18 mouse cellular contexts compared by ENCODE assay signal in genomic region chr2:125456059-125456789, GRCm38 (mm10). TPM values are rescaled to one million over a fixed set of nuclear protein-coding genes. Genes with fewer than 3 reads are reported as not detected.
DNase-seq lines count a peak whose midpoint lies in the region; ATAC-seq and TF ChIP-seq lines count a peak whose summit lies in the region.
"Had no signal": no experiment of that assay in that cellular context is flagged by ENCODE, and none has a peak within 500 bp of the region (broad histone marks: within the 10 kb centered on the region; RNA-seq: fewer than 3 reads in every experiment).

No protein-coding gene starts in this region.

- no peak overlapping the region for H3K27ac ChIP-seq in kidney, postnatal 0 days
- H3K27ac ChIP-seq: embryonic facial prominence, embryonic 10.5 days; forebrain, embryonic 13.5 days; hindbrain, embryonic 12.5 days; kidney, embryonic 15.5 days; midbrain, embryonic 13.5 days had no signal

- no peak overlapping the region for H3K4me2 ChIP-seq in kidney, postnatal 0 days (ENCODE audit: low read length)
- H3K4me2 ChIP-seq: forebrain, embryonic 13.5 days; hindbrain, embryonic 12.5 days; kidney, embryonic 15.5 days; midbrain, embryonic 13.5 days had no signal

- no peaks in the 10 kb centered on the region for H3K9me3 ChIP-seq in kidney, postnatal 0 days (replicated peaks; ENCODE audit: low read length)
- H3K9me3 ChIP-seq: embryonic facial prominence, embryonic 10.5 days; forebrain, embryonic 13.5 days; hindbrain, embryonic 12.5 days; kidney, embryonic 15.5 days; midbrain, embryonic 13.5 days had no signal

- 82% methylated on average over 15 of the region's 15 CpGs for WGBS in kidney, postnatal 0 days

- H3K4me1 ChIP-seq in kidney, postnatal 0 days (replicated peaks; ENCODE audit: insufficient read depth, low read length) = no peaks in the 10 kb centered on the region
- H3K4me1 ChIP-seq: kidney, embryonic 15.5 days had no signal

- no peak overlapping the region for H3K9ac ChIP-seq in kidney, postnatal 0 days (ENCODE audit: low read depth, low read length)
- H3K9ac ChIP-seq: forebrain, embryonic 13.5 days; hindbrain, embryonic 12.5 days; kidney, embryonic 15.5 days; midbrain, embryonic 13.5 days had no signal

- no peak for ATAC-seq in kidney, postnatal 0 days (replicated peaks; ENCODE audit: low FRiP score, low read depth)
- peak; percentile 93 for ATAC-seq in granulocyte monocyte progenitor cell, adult 5-6 weeks (replicated peaks; ENCODE audit: poor library complexity, severe bottlenecking)
- ATAC-seq in megakaryocyte-erythroid progenitor cell, adult 5-6 weeks (replicated peaks; ENCODE audit: low FRiP score, low TSS enrichment, poor library complexity, severe bottlenecking) = peak; percentile 86
- ATAC-seq: forebrain, embryonic 13.5 days; midbrain, embryonic 13.5 days had no signal

- no peak overlapping the region for H3K4me3 ChIP-seq in kidney, postnatal 0 days (replicated peaks; ENCODE audit: low read depth, low read length)
- H3K4me3 ChIP-seq: embryonic facial prominence, embryonic 10.5 days; forebrain, embryonic 13.5 days; hindbrain, embryonic 12.5 days; kidney, embryonic 15.5 days; midbrain, embryonic 13.5 days had no signal

- no peaks in the 10 kb centered on the region for H3K27me3 ChIP-seq in kidney, postnatal 0 days (ENCODE audit: insufficient read depth, low read length)
- H3K27me3 ChIP-seq: forebrain, embryonic 13.5 days; hindbrain, embryonic 12.5 days; kidney, embryonic 15.5 days; midbrain, embryonic 13.5 days had no signal

- no peak for DNase-seq in kidney, postnatal 0 days (ENCODE audit: low spot score)
- no peak for DNase-seq in kidney, postnatal 36 days
- no peak for DNase-seq in spleen, adult 18-20 months
- no peak for DNase-seq in testis, postnatal 14 days (ENCODE audit: low spot score)
- DNase-seq in left cerebral cortex, adult 8-10 months (ENCODE audit: low spot score in 2 of 2) = no peak
- DNase-seq: adrenal gland, postnatal 14 days; cerebellum, adult 2 months; gastrocnemius, postnatal 25 days; layer of hippocampus, postnatal 36 days; right cerebral cortex, postnatal 4 days had no signal

- TF ChIP-seq CTCF in kidney, postnatal 0 days (IDR thresholded peaks at IDR 0.05; ENCODE audit: low read depth) = peak; percentile 29; the same call in 1 of the 2 replicates

- H3K36me3 ChIP-seq in kidney, postnatal 0 days (ENCODE audit: insufficient read depth, low read length) = no peaks in the 10 kb centered on the region
- H3K36me3 ChIP-seq: embryonic facial prominence, embryonic 10.5 days; hindbrain, embryonic 12.5 days; kidney, embryonic 15.5 days; midbrain, embryonic 13.5 days had no signal

RNA-seq across cellular contexts. Expression of gene Gm9913, which starts 48.7 kb away (rescaled TPM):
- polyA plus RNA-seq in kidney, postnatal 0 days (2015; fragmentation: Nextera tagmentation; extraction: Ambion mirVana) = 0.20 and 0.26 TPM in 2 replicates
- total RNA-seq in granulocyte monocyte progenitor cell, adult 5-6 weeks (2014; fragmentation: Nextera tagmentation) = not detected in 2 replicates
- not detected in 2 replicates for total RNA-seq in granulocyte monocyte progenitor cell, adult 5-6 weeks (2017)
- total RNA-seq in megakaryocyte-erythroid progenitor cell, adult 5-6 weeks (2014; fragmentation: Nextera tagmentation) = not detected in 2 replicates
- total RNA-seq in megakaryocyte-erythroid progenitor cell, adult 5-6 weeks (2017) = not detected in 2 replicates
- under 1 TPM in 3 of 4 experiments, not detected in 1; 0.13 to 0.23 (median 0.14) TPM for total RNA-seq in left cerebral cortex, adult 8-10 months (2022)
- total RNA-seq: liver, adult 2 months had no signal
- polyA plus RNA-seq: forebrain, embryonic 13.5 days; liver, adult 2 months had no signal

RNA-seq across cellular contexts. Expression of gene Fbn1, which starts 51.6 kb away (rescaled TPM):
- polyA plus RNA-seq in kidney, postnatal 0 days (2015; fragmentation: Nextera tagmentation; extraction: Ambion mirVana) = 13.2 and 13.4 TPM in 2 replicates
- 0.13 TPM in 1 of 2 replicates, not detected in the other for total RNA-seq in granulocyte monocyte progenitor cell, adult 5-6 weeks (2014; fragmentation: Nextera tagmentation)
- total RNA-seq in granulocyte monocyte progenitor cell, adult 5-6 weeks (2017) = 0.05 and 0.34 TPM in 2 replicates
- not detected in 2 replicates for total RNA-seq in megakaryocyte-erythroid progenitor cell, adult 5-6 weeks (2014; fragmentation: Nextera tagmentation)
- not detected in 2 replicates for total RNA-seq in megakaryocyte-erythroid progenitor cell, adult 5-6 weeks (2017)
- total RNA-seq in left cerebral cortex, adult 8-10 months (2022) = 1 to 10 TPM; 4.7 to 6.3 (median 5.6) TPM

Comparison
In these comparisons a context has a peak if more than half of its experiments do, and no peak if none do; other contexts are left out.
1. RNA of gene Fbn1, which starts 51.6 kb away (total RNA-seq): 4.7 to 6.3 TPM in left cerebral cortex, adult 8-10 months; 0.05 to 0.34 TPM in granulocyte monocyte progenitor cell, adult 5-6 weeks and not detected in megakaryocyte-erythroid progenitor cell, adult 5-6 weeks; every median in the first group is over 4 times any median in the second.